Mouse (Mus musculus) megakaryocyte progenitor cell, adult 5-6 weeks (primary cell): Measurements from ENCODE around the gene Lrrc25. TPM values are rescaled to one million over a fixed set of nuclear protein-coding genes. Genes with fewer than 3 reads are reported as not detected.
"Not testable (repeated sequence)": the region's sequence is repeated elsewhere in the genome, so short reads cannot be mapped to it uniquely, and the experiment has no call there.

Experiments
- ATAC-seq: replicated peaks from 2 replicates; pipeline ENCODE4 v1.8.0; 2016; ENCODE audit warnings: mild to moderate bottlenecking, moderate TSS enrichment, inconsistent platforms; ENCODE audit not compliant: poor library complexity
- total RNA-seq, 2 experiments: library from RNA; stranded (forward) in 1 of 2; stranded (reverse) in 1 of 2; fragments of 157-497, 149-512 nt in 1 of 2; fragments of 200-1000 nt in 1 of 2; gene quantifications; 2 replicates each; pipeline versions ENCODE4 v1.2.3 to v1.2.4; 2015 to 2017

The Lrrc25 gene
- total RNA-seq (2015) (6.2 and 12.9 TPM in 2 replicates), total RNA-seq (2017) (4.7 and 5.4 TPM in 2 replicates)

DNA sequence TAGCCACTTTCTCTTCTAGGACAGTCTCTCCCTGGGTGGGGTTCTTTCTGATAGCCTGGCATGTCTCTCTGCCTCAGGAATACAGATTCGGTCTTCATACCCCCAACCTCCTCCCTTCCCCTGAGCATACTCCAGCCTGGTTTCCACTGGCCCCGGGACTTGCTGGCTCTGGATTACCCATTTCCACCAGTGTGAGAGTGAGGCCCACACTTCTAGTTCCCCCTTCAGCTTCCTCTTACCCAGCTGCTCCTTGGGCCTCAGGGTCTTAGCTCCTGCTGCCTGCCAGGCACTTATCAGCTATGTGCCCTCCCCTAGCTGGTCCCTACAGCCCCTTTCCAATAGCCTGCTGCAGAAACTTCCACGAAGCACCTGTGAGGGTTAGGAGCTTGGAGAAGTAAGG is at the start of gene Lrrc25:
Lrrc25 (plus strand) TSS at position 262 of the 400 bp plus-strand sequence.
- ATAC-seq = peak; percentile 5; the same call in 1 of the 2 replicates

DNA sequence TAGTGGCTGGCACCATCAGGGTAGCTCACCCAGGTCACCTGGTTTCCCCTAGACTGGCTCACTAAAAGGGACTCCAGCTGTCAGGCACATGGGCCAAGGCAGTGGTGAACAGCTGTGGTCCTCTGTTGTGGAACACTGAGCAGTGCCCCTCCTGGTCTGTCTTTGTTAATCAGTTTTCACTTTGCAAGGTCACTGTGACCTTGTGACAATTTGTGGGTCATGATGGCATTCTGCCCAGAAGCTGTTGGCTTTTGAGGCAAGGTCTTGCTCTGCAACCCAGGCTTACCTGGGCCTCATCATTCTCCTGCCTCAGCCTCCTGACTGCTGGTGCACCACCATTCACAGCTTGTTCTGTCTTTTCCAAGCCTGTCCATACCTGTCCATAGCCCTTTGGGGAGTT is 45.6 kb upstream of the Lrrc25 start:
- no peak for ATAC-seq

DNA sequence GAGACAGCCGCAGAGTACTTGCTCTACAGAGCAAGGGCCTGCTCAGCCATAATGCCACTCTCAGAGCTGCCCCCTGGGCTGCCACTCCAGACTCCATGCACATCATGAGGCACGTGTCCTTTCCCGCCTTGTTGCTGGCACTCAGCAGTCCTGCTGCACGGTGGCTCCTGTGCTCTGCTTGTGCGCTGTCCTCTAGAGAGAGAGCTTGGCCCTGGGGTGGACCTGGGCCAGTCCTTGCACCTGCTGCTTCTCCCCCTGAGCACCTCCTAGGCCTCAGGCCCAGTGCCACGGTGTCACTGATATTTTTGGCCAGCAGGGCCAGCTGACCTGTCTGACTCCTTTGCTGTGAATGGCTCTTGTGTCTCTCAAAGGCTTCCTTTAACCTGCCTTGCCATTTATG is 45.0 kb upstream of the Lrrc25 start:
- no peak for ATAC-seq

DNA sequence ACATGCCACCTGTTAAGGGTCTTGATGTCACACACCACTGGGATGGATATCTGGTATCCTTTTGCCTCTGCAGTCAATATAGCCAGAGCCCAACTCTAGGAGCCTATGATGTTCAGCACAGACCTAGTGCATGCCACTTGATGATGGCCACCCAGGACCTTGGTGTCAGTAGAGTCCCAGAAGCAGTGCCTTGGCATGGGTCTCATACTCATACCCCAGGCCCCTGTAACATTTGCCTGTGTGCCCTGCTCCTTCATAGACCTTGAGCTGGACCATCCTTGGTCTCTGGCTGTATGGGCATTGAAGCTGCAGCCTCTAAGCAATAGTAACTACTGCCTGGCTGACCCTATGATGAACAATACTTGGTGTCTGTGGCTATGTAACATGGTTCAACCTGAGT is 41.7 kb upstream of the Lrrc25 start:
- ATAC-seq = no peak

DNA sequence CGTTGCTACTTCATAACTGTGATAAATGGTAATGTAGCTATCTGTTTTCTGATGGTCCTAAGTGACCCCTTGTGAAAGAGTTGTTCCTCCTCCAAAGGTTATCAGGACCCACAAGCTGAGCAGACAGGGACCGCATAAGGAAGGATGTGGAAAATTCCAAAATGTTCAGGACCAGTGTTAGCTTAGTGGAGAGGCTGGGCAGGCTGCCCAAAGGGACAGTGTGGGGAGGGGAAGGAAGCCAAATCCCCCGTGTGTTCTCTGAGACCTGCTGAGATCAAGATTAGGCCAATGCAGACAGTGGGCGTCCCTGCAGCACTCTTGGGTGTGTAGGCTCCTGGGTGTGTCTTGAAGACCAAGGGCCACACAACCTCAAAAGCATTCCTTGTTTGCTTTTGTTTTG is 41.0 kb upstream of the Lrrc25 start:
- peak; percentile 67 for ATAC-seq

DNA sequence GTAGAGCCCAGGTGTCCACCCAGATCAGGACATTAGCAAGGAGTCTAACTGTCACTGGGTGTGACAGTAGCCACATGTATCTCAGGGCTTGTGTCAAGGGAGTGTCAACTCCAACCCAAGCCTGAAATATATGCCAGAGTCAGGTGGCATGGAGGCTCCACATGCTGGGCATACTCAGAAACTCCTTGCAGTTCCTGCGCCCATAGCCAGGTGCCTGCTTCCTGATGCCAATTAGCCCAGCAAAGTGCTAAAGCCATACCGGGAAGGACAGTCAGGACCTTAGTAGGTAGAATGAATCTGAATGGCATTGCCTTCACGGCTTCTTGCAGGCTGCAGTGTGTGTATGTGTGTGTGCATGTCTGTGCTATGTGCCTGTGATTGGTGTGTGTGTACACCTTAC is 38.7 kb upstream of the Lrrc25 start:
- no peak for ATAC-seq

DNA sequence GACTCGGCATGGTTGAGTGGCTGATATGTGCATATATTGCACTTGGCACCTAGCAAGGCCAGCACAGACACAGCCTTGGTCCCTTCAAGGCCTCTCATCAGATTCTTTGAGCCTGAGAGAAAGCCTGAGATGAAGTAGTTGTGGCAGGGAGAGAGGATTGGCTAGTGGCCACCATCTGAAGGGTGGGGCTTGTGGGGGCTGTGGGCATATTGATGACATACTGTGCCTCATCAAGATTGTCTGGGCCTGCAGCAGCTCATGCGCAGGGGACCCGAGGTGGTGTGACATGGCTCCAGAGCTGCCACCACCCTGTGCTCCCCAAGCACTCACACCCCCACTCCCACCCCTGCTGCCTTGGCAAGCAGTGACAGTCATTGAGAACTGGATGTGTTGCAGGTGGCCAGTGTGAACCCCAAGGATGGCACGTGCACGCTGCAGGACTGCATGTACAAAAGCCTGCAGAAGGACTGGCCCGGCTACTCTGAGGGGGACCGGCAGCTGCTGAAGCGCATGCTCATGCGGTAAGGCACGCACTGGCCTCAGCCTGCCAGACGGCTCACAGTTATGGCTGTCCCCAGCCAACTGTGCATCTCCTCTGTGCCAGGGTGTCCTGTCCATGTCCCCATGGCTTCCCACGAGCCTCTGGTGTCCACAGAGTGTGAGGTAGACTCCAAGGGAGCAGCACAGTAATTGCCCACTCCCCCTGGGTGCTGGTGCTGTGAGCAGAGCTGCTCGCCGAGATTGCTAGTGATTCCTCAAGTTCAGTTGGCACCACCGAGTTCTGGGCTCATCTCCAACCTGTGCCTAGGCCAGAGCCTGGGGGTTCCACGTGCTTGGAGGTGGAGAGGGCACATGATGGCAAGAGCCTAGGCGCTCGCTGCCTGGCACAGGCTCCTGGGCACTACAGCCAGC is 32.2 kb upstream of the Lrrc25 start:
- ATAC-seq = no peak

DNA sequence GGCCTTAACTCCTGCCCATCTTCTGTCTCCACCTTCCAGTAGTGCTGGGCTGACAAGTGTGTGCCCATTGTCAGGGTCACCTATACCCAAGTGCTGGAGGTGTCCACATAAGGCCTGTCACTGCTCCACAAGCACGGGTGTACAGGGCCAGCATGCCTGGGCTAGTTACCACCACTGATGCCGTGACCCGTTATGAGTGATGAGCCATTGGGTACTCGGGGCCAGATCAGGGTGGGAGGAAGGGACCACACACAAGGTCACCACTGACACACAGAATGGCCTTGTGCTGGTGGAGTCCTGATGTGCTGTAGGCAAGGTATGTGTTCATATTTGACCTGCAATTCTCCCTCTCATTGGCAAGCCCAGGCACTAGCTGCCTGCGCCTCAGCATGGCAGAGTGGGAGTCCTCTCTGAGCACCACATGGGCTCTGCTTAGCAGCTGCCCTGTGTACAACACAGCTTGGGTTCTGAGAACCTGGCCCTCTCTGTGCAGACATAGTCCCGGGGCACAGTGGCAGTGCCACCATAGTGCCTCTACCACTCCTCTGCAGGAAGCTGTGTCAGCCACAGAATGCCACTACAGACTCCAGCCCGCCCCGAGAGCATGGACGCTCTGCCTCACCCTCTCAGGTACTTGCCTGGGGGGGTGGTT is 31.2 kb upstream of the Lrrc25 start:
- ATAC-seq = peak; percentile 16; the same call in 1 of the 2 replicates

DNA sequence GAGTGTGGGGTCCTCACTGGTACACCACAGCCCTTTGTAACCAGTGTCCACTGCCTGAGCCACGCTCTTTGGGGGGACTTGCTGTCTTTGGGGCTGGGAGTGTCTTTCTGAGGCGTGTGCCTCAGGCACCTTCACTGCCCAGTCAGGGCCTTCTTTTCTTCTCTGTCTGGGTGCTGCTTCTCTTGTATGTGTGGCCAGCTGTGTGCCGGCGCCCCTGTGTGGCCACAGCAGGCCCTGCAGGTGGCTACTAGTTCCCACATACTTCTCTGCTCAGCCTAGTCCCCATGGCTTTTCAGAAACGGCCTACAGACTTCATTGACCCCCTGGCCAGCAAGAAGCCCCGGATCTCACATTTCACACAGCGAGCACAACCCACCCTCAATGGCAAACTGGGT is 30.7 kb upstream of the Lrrc25 start:
- ATAC-seq = peak; percentile 99

DNA sequence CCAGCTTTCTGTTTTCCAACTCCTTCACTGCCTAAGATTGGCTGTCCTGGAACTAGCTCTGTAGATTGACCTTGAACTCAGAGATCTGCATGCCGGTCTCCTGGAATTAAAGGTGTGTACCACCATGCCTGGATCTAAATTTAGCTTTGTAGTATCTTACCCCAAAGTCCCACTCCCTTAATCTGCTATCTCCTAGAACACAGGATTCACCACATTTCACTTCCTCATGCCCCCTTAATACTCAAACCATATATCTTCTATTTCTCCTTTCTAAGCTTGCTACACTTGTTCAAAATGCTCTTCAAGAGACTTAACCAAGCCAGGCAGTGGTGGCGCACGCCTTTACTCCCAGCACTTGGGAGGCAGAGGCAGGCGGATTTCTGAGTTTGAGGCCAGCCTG is 28.0 kb upstream of the Lrrc25 start:
- not testable (repeated sequence) for ATAC-seq

DNA sequence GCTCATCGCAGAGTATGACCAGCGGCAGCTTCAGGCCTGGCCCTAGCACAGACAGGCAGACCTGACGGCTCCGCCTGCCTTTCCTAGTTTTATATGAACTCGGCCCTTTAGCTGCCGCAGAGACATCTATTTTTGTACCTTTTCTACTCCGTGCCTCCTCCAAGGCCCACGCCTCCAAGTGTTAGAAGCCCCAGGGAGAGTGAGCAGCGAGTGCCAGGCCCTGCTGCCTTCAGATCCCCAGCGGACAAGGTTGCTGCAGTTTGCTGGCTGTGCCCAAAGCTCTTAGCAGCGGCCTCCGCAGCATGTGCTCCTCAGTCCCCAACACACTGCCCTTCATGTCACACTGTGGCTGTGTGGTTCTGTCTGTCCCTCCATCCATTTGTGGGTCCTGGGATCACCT is 24.4 kb upstream of the Lrrc25 start:
- ATAC-seq = no peak

DNA sequence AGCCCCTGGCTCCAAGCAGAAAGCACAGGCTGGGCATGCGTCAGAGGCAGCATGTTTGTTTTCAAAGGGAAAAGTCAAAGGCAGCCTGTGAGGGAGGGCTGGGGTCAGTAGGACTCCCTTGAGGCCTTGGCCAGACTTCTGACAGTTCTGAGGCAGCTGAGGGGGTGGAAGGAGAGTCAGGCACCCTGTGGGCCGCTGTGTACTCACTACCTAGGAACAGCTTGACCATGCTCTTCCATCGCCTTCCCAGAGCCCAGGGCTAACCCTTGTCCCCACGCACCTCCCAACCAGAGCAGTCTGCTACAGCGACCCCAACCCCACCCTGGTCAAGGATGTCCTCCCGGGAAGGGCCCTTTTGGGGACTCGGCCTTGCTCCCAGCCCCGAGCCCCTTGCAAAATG is 22.8 kb upstream of the Lrrc25 start:
- ATAC-seq = no peak

DNA sequence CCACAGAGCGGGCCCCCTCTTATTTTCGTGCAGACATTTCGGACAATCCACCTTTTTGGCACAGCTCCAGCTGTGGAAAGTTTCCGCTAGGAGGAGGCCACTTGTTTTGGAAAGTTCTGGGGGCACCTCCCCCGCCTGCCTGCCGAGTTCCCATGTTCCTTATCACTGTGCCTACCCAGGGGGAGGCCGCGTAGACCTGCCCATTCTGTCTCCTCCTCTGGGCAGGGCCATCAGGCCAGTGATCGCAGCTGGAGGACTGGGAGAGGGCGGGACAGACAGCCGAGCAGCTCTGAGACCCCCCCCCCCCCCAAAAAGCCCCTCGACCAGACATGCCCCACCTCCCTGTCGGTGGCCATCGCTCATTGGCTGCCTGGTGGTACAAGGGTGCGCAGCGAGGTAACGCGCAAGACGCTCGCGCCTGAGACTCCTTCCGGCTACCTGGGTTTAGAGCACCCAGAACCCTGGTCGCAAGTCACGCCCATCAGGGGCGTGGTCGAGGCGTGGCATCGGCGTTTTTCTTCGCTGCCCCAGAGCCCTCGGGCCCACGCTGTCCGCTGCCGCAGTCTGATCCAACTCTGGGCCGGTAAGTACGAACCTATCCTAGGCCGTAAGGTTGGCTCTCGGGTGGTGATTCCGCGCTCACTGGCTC is 21.9 kb upstream of the Lrrc25 start, which contains the start of gene Isyna1:
Isyna1 (plus strand) TSS at position 413 of the 649 bp plus-strand sequence.
- peak; percentile 87 for ATAC-seq

DNA sequence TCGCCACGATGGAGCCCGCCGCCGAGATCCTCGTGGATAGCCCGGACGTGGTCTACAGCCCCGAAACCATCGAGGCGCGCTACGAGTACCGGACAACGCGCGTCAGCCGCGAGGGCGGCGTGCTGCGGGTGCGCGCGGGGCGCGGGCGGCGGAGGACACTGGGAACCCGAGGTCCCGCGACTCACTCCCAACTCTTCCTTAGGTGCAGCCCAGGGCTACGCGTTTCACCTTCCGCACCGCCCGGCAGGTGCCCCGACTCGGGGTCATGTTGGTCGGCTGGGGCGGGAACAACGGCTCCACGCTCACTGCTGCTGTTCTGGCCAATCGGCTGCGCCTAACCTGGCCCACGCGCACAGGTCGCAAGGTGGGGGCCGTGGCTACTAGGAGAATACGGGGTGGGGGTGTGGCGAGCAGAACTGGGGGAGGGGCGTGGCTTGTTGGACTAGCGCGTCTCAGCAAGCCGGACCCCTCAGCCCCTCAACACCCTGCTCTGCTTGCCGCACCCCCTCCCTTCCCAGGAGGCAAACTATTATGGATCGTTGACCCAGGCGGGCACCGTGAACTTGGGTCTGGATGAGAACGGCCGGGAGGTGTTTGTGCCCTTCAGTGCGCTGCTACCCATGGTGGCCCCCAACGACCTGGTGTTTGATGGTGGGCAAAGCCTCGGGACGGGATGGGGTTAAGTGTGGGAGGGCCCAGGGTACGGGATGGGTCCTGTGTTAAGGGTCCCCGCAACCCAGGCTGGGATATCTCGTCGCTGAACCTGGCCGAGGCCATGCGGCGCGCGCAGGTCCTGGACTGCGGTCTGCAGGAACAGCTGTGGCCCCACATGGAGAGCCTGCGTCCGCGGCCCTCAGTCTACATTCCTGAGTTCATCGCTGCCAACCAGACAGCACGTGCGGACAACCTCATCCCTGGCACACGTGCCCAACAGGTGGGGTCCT is 21.1 kb upstream of the Lrrc25 start:
- ATAC-seq = peak; percentile 9; the same call in 1 of the 2 replicates

DNA sequence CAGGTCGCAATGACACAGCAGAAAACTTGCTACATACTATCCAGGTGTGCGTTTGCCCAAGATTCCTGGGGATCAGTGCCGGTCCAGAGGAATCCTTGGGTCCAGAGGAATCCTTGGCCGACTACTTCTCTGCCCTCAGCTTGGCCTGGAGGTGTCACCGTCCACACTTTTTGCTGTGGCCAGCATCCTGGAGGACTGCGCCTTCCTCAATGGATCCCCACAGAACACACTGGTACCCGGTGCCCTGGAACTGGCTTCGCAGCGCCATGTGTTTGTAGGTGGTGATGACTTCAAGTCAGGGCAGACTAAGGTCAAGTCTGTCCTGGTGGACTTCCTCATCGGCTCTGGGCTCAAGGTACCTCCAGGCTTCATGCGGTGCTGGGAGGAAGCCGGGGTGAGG is 20.1 kb upstream of the Lrrc25 start:
- ATAC-seq = no peak

DNA sequence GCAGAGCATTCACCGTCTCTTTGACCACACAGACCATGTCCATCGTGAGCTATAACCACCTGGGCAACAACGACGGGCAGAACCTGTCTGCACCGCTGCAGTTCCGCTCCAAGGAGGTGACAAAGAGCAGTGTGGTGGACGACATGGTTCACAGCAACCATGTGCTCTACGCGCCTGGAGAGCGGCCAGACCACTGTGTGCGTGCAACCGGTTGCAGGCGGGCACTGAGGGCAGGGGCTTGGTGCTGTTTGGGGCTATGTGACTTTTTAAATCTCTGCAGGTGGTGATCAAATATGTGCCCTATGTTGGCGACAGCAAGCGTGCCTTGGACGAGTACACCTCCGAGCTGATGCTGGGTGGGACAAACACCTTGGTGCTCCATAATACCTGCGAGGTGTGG is 19.7 kb upstream of the Lrrc25 start:
- ATAC-seq = no peak

DNA sequence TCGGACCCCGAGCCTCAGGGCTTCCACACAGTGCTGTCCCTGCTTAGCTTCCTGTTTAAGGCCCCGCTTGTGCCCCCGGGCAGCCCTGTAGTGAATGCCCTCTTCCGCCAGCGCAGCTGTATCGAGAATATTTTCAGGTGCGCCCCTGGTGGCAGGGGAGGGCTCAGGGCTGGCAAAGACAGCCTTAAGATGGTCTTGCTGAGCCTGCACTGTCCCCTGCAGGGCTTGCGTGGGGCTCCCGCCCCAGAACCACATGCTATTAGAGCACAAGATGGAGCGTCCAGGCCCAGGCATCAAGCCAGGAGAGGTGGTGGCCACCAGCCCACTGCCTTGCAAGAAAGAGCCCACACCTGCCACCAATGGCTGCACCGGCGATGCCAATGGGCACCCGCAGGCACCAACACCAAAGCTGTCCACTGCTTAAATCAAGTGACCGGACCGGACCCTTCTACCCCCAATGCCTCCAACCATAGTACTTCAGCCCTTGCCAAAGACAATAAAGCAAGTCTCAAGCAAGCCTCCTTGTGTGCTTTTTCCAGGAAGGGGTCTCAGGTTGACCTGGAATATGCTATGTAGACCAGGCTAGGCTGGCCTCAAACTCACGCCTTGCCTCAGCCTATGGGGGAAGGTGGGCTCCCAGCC is 19.1 kb upstream of the Lrrc25 start:
- no peak for ATAC-seq

DNA sequence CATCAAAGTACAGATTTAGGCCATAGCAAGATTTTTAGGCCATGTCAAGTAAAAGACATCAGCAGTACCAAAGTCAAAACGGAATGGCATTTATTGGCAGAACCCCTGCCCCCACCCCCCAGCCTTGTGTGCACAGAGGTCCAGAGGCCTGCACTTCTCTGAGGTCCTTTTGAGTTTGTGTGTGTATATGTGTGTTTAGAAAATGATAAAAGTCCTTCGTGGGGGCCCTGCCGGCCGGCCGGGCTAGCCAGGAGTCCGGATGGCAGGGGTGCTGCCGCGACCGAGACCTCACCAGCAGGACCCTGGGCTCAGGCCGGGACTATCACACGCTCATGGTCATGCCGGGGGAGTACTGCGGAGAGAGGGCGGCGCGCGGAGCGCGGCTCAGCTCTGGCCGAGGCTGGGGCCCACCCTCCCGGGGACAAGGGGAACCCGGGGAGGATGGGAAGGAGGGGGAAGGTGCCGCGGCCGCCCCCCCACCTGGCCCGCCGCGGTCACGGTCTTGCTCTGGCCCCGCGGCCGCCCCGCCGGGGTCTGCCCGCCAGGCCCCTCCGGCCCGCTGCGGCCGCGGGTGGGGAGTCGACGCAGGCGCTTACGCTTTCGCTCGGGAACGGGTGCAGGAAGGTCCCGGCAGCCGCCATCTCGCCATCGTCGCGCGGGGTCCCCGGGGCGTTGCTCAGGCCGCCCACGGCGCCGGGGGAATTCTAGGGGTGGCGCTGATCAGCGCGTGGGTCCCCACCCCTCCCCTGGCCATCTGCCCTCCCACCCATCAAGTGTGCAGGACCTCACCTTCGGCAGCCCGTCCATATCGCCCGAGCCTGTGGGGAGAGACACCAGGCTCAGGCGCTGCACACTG is 18.3 kb upstream of the Lrrc25 start:
- ATAC-seq = no peak

DNA sequence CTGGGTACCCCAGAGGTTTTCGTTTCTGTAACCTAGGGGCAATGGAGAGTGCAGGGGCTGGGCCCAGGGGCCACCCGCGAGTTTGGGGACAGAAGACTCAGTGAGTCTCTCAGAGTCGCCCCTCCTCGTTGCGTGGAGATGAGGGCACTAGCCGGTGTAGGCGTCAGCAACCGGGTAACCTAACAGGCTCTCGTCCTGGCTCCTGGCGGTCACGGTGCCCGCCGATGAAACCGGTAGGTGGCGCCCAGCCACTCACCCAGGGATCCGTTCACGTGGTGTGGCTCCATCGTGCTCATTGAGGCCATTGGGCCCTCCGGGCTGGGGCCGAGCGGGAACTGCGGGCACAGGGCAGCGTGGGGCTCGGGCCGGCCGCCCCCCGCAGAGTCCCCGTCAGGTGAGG is 17.7 kb upstream of the Lrrc25 start:
- no peak for ATAC-seq
